Mouse (Mus musculus): ENCODE data around the gene Lhfpl2. TPM values are rescaled to one million over a fixed set of nuclear protein-coding genes. Genes with fewer than 3 reads are reported as not detected.
A peak's percentile ranks its signal among the peaks of the same experiment; 100 is the strongest.

Gene Lhfpl2
- total RNA-seq, 2 experiments from 2014 or later, result 2.6 to 2.8 TPM

DNA sequence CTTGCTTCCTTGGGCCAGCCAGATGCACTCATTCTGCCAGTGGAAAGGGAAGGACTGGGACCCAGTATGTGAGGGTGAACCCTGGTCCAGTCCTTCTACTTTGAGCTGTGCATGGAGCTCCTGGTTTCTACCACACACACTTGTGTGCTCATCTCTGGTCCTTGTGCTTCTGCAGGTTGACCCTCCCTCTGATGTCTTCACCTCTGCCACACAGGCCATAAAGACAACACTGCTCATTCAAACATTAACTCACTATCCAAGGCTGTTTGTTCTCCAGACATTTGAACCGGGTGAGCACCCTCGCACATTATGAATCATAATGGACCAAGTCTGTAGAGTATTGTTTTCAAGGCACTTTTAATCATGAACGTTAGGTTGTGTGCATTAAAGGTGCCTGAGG, 37.0 kb downstream of the Lhfpl2 start:
- intact Hi-C loops (cut with DNase I), result no loop called here
- no peak for DNase-seq

- intact Hi-C loops (cut with DNase I), result no loop called here
These were observed 37.6 kb downstream of the Lhfpl2 start for GRCm38 (mm10) chr13:94095202-94095601.

DNA sequence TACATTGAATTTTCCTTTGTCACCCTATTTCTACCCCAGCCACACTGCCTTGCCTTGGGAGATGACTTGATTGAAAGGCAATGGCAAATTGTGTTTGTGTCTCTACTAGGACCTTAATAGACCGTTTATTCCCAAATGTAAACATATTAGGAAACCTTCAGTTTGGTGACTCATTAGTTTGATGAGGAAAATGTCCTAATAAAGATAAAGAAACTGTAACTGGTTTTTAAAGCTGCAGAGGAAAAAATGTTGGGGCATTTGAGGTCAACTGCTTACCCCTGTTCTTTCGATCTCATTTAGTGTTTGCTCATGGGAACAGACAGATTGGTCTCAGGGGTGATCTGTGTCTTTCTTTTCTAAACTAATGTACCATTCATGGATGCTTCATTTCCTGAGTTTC, 40.1 kb downstream of the Lhfpl2 start:
- intact Hi-C loops (cut with DNase I), result no loop called here
- no peak for DNase-seq

More at GRCm38 (mm10) chr13:94095202-94095601, 37.6 kb downstream of the Lhfpl2 start:
- no peak for DNase-seq

DNA sequence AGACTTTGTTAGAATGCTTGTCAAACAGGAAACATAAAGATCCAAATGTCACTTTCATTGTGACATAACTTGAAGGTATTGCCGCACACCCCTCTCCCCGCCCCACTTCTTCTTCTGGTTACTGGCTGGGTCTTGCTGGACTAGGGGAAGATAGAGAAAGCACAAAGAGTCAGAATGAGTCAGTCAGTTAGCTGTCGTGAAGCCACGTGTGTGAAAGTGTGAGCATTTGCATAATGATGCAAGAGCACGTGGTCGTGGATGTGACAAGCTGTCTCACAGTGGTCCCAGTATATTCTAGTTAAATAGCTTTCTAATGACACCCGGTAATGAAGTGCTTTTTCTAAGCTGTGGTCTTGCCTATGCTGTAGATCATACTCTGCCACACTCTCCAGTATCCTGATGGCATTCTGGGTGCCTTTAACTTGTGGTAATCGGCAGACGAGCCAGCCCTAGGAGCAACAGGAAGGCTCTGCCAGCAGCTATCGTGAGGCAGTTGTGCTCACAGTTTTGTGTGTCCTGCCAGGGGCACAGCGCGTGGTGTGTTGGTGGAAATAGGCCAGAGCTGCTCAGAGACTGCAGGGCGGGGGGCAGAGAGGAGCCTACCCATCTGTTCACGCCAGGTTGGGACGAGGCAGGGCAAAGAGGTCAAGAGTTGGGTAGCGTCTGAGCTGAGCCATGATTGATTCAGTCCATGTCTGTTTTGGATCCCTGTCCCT, 40.9 kb downstream of the Lhfpl2 start:
- DNase-seq, result no peak
- intact Hi-C loops (cut with DNase I), result no loop called here

DNA sequence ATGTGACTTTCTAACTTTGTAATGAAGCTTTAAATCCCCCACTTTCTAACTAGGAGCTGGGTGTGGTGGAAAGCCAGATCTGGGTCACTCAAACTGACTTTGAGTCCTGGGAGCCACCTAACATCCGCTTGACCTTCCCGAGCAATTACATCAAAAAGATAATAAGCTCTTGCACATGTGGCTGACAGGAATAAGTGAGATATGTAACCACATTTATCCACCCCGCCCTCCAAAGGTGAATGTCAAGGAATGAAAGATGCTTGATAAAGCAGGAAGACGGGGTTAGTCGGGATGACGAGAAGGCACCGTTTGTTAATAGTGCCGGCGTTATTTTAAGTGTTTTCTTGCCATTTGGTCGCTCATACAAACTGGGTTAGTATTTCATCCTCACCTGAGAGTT, 41.5 kb downstream of the Lhfpl2 start:
- DNase-seq, result no peak
- intact Hi-C loops (cut with DNase I), result no loop called here

GRCm38 (mm10) chr13:94100361-94100760, 42.8 kb downstream of the Lhfpl2 start:
- intact Hi-C loops (cut with DNase I), result no loop called here
- DNase-seq, result no peak

- intact Hi-C loops (cut with DNase I), result no loop called here
- DNase-seq, result no peak
These were observed 43.5 kb downstream of the Lhfpl2 start for GRCm38 (mm10) chr13:94101020-94101571.

GRCm38 (mm10) chr13:94104866-94105475, 47.4 kb downstream of the Lhfpl2 start:
- intact Hi-C loops (cut with DNase I), result loop anchor here (2.0 kb wide), 1 partner anchor 60 kb away; no protein-coding TSS in a partner anchor
- no peak for DNase-seq

GRCm38 (mm10) chr13:94106431-94106830, 48.8 kb downstream of the Lhfpl2 start:
- intact Hi-C loops (cut with DNase I), result no loop called here
- DNase-seq, result no peak

DNA sequence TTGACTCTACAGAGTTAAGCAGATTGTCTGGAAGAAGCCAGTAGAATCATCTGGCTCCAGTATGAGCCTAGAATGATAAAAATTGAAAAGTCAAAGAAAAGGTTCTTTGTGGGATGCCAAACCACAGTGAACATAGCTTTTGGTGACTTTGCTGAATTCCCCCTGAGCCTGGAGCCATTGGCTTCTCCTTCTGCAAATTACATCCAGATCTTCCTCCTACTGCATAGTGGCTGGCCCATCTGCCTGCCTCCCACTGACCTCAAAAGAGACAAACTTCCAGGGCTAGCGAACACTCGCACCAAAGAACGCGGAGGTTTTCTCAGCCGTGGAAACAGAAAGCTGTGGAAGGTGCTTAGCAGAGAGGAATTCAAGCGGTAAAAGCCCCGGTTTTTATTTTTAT, 49.4 kb downstream of the Lhfpl2 start:
- DNase-seq, result no peak
- intact Hi-C loops (cut with DNase I), result no loop called here

- DNase-seq, result no peak
- intact Hi-C loops (cut with DNase I), result no loop called here
These were observed 53.0 kb downstream of the Lhfpl2 start for GRCm38 (mm10) chr13:94110556-94110955.

- intact Hi-C loops (cut with DNase I), result no loop called here
- peak in 1 of 2 experiments; percentile 40 for DNase-seq
These were observed 57.9 kb downstream of the Lhfpl2 start for GRCm38 (mm10) chr13:94115476-94115875.

- no peak for DNase-seq
- intact Hi-C loops (cut with DNase I), result no loop called here
These were observed 59.3 kb downstream of the Lhfpl2 start for GRCm38 (mm10) chr13:94116705-94117410.

DNA sequence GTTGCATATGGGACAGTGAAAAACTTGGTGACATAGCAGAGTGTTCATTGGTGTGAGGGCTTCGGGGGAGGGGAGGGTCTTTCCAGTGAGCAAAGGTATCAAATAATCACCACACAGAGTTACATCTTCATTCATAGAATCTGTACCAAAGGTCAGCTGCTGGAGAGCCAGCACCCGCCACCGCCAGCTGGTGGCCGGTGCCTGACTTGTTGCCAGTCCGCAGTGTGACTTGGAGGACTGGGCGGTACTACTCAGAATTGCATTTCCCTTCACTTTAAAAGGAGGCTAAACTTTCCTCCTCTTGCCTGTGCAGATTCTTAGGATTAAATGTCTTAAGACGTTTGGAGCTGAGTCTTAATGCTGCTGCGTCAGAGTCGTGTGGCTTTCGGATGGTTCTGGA, 59.9 kb downstream of the Lhfpl2 start:
- intact Hi-C loops (cut with DNase I), result no loop called here
- no peak for DNase-seq

DNA sequence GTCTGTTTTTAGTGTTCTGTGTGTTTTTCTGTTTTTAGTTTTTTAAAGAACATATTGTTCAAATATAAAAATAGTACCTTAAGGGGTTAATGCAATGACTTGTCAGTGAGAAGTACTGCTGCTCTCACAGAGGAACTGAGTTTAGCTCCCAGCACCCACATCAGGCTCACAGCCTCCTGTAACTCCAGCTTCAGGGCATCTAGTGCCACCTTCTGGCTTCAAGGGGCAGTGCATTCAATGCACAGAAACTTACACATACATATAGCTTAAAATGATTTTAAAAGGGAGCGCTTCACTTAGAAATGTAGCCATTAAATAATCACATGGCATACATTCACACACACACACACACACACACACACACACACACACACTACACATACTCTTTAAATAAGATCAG, 60.5 kb downstream of the Lhfpl2 start:
- DNase-seq, result no peak
- intact Hi-C loops (cut with DNase I), result no loop called here

- intact Hi-C loops (cut with DNase I), result no loop called here
- DNase-seq, result no peak
These were observed 61.7 kb downstream of the Lhfpl2 start for GRCm38 (mm10) chr13:94119309-94119708.

DNA sequence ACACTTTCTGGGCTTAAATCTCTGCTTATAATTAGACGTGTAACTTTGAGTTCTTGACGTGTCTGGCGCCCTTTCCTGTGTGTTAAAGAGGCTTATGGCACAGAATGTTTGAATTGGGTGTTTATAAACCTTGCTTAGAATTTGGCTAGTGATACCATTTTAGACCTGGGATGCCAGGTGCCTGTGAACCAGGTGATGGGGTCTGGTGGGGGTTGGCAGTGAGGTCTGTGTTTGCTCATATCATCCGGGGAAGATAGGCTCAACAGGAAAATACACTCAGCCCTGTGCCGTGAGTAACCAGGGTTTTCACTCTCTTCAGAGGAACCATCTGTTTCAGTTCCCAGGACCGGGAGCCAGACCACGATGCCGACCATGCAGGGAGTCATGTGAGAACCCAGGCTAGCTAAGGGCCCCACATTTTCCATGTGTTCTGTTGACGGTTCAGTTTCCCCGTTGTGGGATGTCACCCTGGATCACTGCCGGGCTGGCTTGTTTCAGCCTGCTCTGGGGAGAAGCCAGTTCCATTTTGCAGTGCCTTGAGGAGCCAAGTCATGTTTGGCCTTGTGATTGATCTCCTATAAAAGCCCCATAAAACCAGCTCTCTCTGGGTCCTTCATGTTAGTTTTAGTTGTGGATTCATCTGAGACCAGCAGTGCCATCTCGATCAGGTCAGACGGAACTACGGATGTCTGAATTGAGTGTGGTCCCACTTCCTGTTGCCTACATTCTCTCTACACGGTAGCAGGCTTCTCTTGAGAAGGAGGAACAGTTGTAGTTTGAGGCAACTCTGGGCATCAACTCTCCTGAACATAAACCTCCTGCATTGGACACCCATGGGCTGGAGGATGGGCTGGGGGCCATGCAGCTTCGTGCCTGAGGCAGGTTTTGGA, 65.4 kb downstream of the Lhfpl2 start:
- peak; percentile 61 to 64 for DNase-seq
- intact Hi-C loops (cut with DNase I), result no loop called here

- intact Hi-C loops (cut with DNase I), result no loop called here
These were observed 72.8 kb downstream of the Lhfpl2 start for GRCm38 (mm10) chr13:94130394-94130793.

GRCm38 (mm10) chr13:94131135-94131534, 73.5 kb downstream of the Lhfpl2 start:
- no peak for DNase-seq
- intact Hi-C loops (cut with DNase I), result no loop called here

More at GRCm38 (mm10) chr13:94130394-94130793, 72.8 kb downstream of the Lhfpl2 start:
- no peak for DNase-seq
